Mouse (Mus musculus): ENCODE data around the gene Usp5.

Gene Usp5

DNA sequence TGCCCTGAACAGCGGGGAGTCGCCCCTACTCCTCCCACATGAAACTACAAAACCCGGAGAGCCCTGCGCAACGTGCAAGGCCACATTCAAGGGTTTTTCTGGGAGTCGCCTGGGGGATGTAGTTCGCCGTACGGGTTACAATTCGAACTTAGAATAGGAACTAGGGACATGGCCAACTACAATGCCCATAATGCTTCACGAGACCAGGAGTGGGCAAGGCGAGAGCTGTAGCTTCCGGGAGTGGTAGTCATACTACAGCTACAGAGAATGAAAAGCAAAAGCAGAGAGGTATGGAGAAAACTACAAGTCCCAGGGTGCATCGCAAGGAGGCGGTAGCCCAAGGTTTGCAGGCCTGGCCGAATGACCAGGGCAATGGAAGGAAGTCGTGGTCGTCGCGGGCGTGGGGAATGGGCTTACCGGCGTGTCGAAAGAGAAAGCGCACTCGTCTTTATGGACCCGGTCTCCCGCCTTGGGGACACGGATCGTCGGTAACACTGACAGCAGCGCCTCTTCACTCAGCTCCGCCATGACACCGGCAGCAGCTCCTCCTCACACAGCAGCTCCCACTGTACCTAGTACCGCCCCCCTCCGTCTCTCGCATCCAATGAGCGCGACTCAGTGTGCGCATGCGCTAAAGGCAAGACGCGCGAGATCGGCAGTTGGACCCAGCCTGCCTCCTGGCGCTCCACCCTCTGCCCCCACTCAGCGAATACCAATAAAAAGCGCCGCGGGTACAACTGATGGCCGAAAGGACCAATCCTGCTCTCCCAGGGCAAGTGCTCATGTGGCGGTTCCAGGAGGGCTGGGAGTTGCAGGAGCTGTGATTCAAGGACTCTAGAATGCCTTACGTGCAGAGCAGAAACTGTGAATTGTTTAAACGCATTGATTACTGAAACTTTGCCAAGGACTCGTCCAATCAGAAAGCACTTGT, at the start of gene Usp5, which contains the start of gene Cdca3:
Gene Usp5, minus strand, starts transcription at position 617 of the 931 bp plus-strand sequence.
Gene Cdca3, plus strand, starts transcription at position 680 of the 931 bp plus-strand sequence.
- DNase-seq: peak; percentile 98 to 100

GRCm38 (mm10) chr6:124874348-124874747, 45.1 kb upstream of the Usp5 start:
- no peak for DNase-seq

DNA sequence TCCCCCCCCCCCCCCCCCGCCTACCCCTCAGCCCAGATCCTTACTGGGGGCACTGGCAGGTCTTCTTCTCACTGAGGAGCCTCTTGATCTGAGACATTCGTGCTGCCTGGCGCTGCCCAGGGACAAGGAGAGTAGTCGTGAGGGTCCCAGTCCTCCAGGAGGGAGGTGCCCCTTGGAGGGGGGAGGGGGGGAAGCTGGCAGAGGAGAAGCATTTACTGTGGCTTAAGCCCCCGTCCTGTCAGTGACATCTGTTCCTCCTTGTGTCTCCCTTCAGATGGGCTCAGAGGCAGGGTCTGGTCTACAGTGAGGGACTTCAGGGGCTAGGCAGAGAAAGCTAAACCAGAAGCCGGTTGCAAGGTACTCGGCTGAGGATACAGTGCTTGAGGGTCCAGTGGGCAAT, 37.3 kb upstream of the Usp5 start:
- DNase-seq: no peak

GRCm38 (mm10) chr6:124865766-124866362, 36.6 kb upstream of the Usp5 start:
- DNase-seq: peak; percentile 43 to 51

DNA sequence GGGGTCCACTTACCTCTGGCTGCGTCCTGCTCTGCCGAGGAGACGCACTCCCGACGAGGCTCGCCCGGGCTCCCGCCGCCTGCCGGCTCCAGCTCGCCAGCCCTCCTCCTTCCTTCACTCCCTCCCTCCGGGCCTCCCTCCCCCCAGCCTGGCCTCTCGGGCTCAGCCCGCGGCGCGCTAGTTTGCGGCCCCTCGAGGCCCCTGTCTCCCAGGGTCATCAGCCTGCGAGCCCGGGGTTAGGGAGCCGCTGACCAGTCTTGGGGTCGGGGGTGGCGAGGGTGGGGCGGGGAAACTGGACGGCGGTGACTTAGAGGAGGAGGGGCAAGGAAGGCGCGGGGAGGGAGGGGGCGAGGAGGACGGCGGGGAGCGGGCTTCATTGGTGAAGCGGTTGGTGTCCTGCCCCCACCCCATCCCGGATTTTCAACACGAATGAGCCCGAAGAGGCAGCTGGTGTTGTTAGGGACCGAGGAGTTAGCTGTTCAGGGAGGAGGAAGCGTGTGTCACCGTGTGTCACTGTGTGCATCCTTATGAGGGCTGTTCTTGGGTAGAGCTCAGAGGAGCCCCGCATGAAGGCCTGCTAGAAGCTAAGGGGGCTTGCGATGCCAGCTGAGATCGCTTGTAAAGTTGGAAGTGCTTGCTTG, 34.5 kb upstream of the Usp5 start, which contains the start of gene Gpr162:
Gene Gpr162, minus strand, starts transcription at position 326 of the 641 bp plus-strand sequence.
- DNase-seq: peak; percentile 56 to 79

DNA sequence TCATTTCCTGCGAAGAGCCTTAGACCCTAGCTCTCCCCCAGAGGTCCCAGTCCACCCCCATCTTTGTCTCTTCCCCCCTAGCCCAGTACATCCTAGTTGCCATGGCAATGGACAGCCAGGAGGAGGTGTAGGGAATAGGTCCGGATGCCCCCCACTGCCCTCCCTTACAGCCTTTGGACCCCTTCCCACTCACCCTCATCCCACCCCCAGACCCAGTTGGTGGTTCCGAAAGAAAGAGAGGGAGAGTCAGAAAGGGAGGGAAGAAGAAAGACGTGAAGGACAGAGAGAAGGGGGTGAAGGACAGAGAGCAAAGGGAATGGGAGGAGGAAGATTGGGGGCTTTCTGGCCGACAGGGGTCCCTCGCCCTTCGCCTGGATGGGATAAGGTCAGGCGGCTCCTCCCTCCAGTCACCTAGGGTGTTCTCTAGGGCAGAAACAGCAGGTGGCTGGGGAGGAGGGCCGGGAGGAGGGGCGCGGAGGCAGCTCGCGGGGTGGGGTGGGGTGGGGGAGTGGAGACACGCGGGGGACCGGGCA, 33.9 kb upstream of the Usp5 start:
- DNase-seq: no peak

- no peak for DNase-seq
Measured at GRCm38 (mm10) chr6:124862406-124863124, 33.3 kb upstream of the Usp5 start.

DNA sequence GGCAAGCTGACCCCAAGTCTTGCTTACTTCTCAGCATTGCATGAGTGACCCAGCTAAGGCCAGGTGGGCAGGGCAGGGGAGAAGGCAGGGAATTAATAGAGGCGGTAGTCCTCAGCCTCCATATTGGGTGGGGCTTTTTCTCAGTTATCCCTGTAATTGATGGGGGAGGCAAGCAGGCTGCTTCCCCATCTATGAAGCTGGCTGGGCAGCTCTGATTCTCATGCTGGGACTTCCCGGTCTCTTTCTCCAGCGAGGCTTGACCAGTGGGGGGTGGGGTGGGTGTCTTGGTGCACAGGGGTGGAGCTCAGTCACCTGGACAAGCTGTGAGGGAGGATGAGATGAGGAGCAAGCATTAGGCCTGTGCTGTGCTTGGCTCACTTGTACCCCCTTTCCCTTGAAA, 32.5 kb upstream of the Usp5 start:
- DNase-seq: no peak

DNA sequence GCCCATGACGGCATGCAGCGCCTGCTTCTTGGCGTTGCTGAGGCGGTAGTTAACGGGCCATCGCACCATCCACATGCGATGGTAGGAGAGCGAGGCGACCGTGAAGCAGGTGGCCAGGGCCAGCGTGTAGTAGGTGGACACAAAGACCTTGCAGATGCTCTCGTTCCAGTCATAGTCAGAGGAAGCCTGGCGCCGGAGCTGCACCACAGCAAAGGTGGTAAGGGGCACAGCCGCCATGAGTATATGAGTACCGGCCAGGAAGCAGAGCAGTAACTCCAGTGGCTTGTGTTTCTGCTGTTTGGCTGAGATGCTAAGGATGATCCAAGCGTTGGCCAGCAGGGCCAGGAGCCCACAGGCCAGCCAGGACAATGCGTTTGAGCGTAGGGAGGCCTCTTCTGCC, 32.0 kb upstream of the Usp5 start:
- DNase-seq: no peak

DNA sequence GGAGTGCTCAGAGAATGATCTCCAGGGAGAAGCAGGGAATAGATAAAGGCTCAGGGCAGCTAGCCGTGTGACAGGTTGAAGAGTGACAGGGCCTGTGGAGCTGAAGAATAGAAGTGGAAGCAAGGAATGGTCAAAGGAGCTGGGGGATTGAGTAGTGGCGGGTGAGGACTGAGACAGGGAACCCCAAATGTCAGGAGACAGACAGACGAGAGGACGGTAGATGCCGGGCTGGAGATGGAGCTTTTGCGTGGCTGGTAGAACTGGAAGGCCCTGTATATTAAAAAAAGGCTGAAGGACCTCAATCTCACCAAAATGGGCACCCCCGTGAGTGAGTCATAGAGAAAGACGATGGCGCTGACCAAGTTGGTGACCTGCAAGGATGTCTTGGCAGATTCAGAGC, 31.2 kb upstream of the Usp5 start:
- no peak for DNase-seq

DNA sequence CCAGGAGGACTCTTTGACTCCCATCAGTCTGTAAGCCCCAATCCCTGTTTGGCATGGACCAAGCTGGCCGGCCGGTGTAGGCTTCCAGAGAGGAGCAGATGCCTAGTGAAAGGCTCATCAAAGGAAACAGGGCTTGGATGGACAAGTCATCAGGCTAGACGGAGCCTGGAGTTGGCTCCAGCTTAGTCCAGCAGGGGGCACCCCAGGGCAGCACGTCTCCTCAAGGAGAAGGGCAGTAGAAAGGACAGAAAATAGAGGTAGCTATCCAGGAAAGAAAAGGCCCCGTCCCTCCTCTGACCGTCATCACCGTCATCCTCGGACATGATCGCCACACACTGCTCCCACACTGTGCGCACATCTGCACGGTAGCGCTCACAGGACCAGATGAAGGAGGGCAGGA, 30.4 kb upstream of the Usp5 start:
- DNase-seq: peak; percentile 87 to 96

GRCm38 (mm10) chr6:124858561-124859318, 29.5 kb upstream of the Usp5 start:
- no peak for DNase-seq

GRCm38 (mm10) chr6:124857840-124858530, 28.7 kb upstream of the Usp5 start:
- DNase-seq: no peak

DNA sequence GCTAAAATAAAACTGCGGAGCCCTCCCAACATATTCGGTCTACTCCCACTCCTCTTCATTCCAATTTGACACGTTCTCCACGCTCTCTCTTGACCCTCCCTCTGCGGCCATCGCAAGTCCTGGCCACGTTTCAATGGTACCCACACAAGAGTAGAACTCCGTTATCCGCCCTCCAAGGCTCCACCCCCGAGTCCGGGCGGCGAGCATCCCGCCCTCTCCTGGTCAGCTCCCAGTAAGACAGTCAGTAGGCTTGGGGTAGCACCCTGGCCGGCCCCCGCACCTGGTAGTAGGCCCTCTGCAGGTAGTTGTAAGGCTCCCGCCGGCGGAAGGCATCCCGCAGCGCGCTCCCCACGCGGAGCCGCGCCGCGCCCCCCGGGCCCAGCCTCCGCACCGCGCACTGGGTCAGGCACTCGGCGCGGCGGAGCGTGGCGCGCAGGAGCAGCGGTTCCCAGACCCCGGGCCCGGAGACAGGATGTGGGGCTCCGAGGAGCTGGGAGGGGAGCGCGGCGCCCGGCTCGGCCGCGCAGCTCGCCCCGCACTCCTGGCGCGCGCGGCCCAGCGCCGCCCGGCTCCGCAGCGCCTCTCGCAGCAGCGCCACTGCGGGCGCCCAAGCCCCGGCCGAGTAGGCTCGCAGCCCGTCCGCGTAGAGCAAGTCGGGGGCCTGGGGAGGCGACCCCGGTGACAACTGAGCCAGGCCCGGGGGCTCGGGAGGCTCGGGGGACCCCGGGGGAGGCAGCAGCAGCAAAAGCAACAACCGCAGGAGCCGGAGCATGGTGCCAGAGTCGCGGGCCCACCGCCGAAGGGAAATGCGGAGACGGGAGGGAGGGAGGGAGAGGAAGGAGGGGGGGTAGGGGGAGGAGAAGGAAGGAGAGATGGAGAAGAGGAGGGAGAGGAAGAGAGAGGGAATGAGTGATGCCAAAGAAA, 27.9 kb upstream of the Usp5 start, which contains the start of gene P3h3:
Gene P3h3, minus strand, starts transcription at position 837 of the 924 bp plus-strand sequence.
- DNase-seq: peak; percentile 79 to 86

GRCm38 (mm10) chr6:124856321-124856720, 27.0 kb upstream of the Usp5 start:
- DNase-seq: no peak

DNA sequence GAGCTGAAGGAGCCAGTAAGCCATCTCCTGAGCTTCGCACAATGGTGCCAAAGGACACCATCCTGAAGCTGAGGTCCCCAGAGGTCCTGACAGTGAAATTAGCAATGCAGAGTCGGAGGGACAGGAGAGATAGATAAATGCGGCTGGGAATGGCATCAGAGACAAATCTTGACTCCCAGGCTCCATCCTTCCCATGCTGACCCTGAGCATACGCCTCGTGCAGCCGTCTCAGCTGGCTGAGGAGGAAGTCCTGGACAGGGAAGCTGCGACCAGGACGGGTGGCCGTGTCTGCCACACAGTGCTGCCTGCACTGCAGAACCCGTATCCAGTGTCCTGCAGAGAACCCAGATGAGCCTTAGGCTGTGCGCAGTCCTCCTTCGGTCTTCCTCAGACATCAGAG, 25.4 kb upstream of the Usp5 start:
- no peak for DNase-seq

GRCm38 (mm10) chr6:124850535-124850934, 21.3 kb upstream of the Usp5 start:
- no peak for DNase-seq

GRCm38 (mm10) chr6:124847305-124847704, 18.0 kb upstream of the Usp5 start:
- peak; percentile 89 to 94 for DNase-seq

- no peak for DNase-seq
Measured at GRCm38 (mm10) chr6:124840241-124841167, 11.2 kb upstream of the Usp5 start, which contains the start of gene Gnb3. Gene Gnb3, minus strand, starts transcription at chr6:124840275.

All from kidney, postnatal 36 days (tissue).